Mouse (Mus musculus) brain, embryonic 14.5 days (tissue): ENCODE results near the gene Slc31a1.

Source experiments
- CTCF ChIP-seq: fragments of 200-500 bp; IDR thresholded peaks from 2 replicates; pipeline ENCODE4 v1.5.1; 2012; ENCODE audit warnings: inconsistent platforms, mild to moderate bottlenecking, moderate library complexity, borderline replicate concordance; ENCODE audit not compliant: insufficient read depth, insufficient read length; ENCODE audit errors: extremely low read depth
- POLR2A ChIP-seq: fragments of 200-500 bp; IDR thresholded peaks from 2 replicates; pipeline ENCODE4 v1.6.1; 2012; ENCODE audit warnings: mild to moderate bottlenecking, inconsistent platforms, borderline replicate concordance; ENCODE audit not compliant: poor library complexity, insufficient read depth, insufficient read length, severe bottlenecking; ENCODE audit errors: extremely low read depth

- TF ChIP-seq CTCF (peak; percentile 60; the same call in 1 of the 2 replicates), POLR2A (peak; percentile 15; the same call in 1 of the 2 replicates)
Observed at GRCm38 (mm10) chr4:62407730-62408582, 47.4 kb downstream of the Slc31a1 start.
